Mouse (Mus musculus) intestine, embryonic 16.5 days (tissue): ENCODE results near the gene Gm11214. TPM values are rescaled to one million over a fixed set of nuclear protein-coding genes. Genes with fewer than 3 reads are reported as not detected.

Experiments
- ATAC-seq: fragments of 200-750 bp; cut with Nextera tagmentation; 2 replicates; pipeline ENCODE4 v1.8.0; 2017; ENCODE audit warnings: moderate TSS enrichment, moderate library complexity
- H3K27ac ChIP-seq: fragments of 300-500 bp; sonication (generic); 2 replicates; pipeline ENCODE4 v1.5.1; 2014; ENCODE audit warnings: mild to moderate bottlenecking, low read length
- H3K27me3 ChIP-seq: fragments of 300-500 bp; sonication (generic); replicated peaks from 2 replicates; pipeline ENCODE4 v1.6.1; 2014; ENCODE audit warnings: low read length, control low read depth, mixed read lengths; ENCODE audit not compliant: control insufficient read depth, insufficient read depth
- H3K36me3 ChIP-seq: fragments of 300-500 bp; sonication (generic); 2 replicates; pipeline ENCODE4 v1.6.1; 2014; ENCODE audit warnings: low read length, control low read depth; ENCODE audit not compliant: control insufficient read depth, insufficient read depth
- H3K4me1 ChIP-seq: fragments of 300-500 bp; sonication (generic); 2 replicates; pipeline ENCODE4 v1.6.1; 2014; ENCODE audit warnings: low read length, control low read depth, mixed read lengths; ENCODE audit not compliant: control insufficient read depth, insufficient read depth
- H3K4me2 ChIP-seq: fragments of 300-500 bp; sonication (generic); 2 replicates; pipeline ENCODE4 v1.6.1; 2014; ENCODE audit warnings: low read depth, low read length, control low read depth
- H3K4me3 ChIP-seq: fragments of 300-500 bp; sonication (generic); 2 replicates; pipeline ENCODE4 v1.5.1; 2014; ENCODE audit warnings: mild to moderate bottlenecking, low read length
- H3K9ac ChIP-seq: fragments of 300-500 bp; sonication (generic); 2 replicates; pipeline ENCODE4 v1.6.1; 2014; ENCODE audit warnings: low read depth, low read length
- H3K9me3 ChIP-seq: fragments of 300-500 bp; sonication (generic); 2 replicates; pipeline ENCODE4 v1.6.1; 2016; ENCODE audit warnings: low read length, control low read depth; ENCODE audit not compliant: control insufficient read depth
- WGBS: fragments of 180-500 bp; shearing (Covaris S2); extraction: QIAGEN DNeasy Blood & Tissue Kit; methylation state at CpG from one replicate; pipeline ENCODE4 v1.1.7; 2014; 5-methylcytosine and 5-hydroxymethylcytosine counted together
- polyA plus RNA-seq: library from polyadenylated mRNA; unstranded; fragments of >200 nt; fragmentation: Nextera tagmentation; extraction: Ambion mirVana; gene quantifications from 2 replicates; pipeline ENCODE4 v1.2.1, GENCODE M21; 2015

Gm11214 gene
- not detected in 2 replicates for polyA plus RNA-seq

- ATAC-seq, result no peak
These were observed at the start of gene Gm11214 for GRCm38 (mm10) chr4:63663279-63663678. TSS of gene Gm11214 (minus strand) at chr4:63663379.

GRCm38 (mm10) chr4:63711886-63712285, 48.7 kb upstream of the Gm11214 start:
- Histone ChIP-seq H3K36me3 (no peaks in the 10 kb centered on the region), H3K4me2 (no peak overlapping the region), H3K9ac (no peak overlapping the region), H3K27ac (no peak overlapping the region), H3K4me3 (no peak overlapping the region), H3K27me3 (no peaks in the 10 kb centered on the region), H3K4me1 (no peaks in the 10 kb centered on the region), H3K9me3 (no peaks in the 10 kb centered on the region)
- 92% methylated on average over 5 of the region's 5 CpGs for WGBS
- no peak for ATAC-seq

More at GRCm38 (mm10) chr4:63663279-63663678, at the start of gene Gm11214:
- WGBS, result 95% methylated on average over 6 of the region's 6 CpGs
- Histone ChIP-seq H3K9me3 (no peaks in the 10 kb centered on the region), H3K36me3 (no peaks in the 10 kb centered on the region), H3K9ac (no peak within 1 kb of the TSS), H3K27ac (no peak within 1 kb of the TSS), H3K27me3 (no peaks in the 10 kb centered on the region), H3K4me3 (no peak within 1 kb of the TSS), H3K4me2 (no peak within 1 kb of the TSS), H3K4me1 (no peaks in the 10 kb centered on the region)

GRCm38 (mm10) chr4:63710431-63711220, 47.4 kb upstream of the Gm11214 start:
- Histone ChIP-seq H3K9ac (no peak overlapping the region), H3K36me3 (no peaks in the 10 kb centered on the region), H3K27me3 (no peaks in the 10 kb centered on the region), H3K9me3 (no peaks in the 10 kb centered on the region), H3K4me1 (no peaks in the 10 kb centered on the region), H3K4me2 (no peak overlapping the region), H3K4me3 (no peak overlapping the region), H3K27ac (no peak overlapping the region)
- peak; percentile 48; the same call in 1 of the 2 replicates for ATAC-seq
- WGBS, result 69% methylated on average over 8 of the region's 8 CpGs

- no peaks in the 10 kb centered on the region for H3K36me3 ChIP-seq
- H3K4me2 ChIP-seq, result no peak overlapping the region
- no peak overlapping the region for H3K9ac ChIP-seq
- no peak overlapping the region for H3K27ac ChIP-seq
- H3K27me3 ChIP-seq, result no peaks in the 10 kb centered on the region
- no peaks in the 10 kb centered on the region for H3K9me3 ChIP-seq
- no peak for ATAC-seq
- H3K4me1 ChIP-seq, result no peaks in the 10 kb centered on the region
- H3K4me3 ChIP-seq, result no peak overlapping the region
- 74% methylated on average over 1 of the region's 1 CpGs for WGBS
These were observed 43.2 kb upstream of the Gm11214 start for GRCm38 (mm10) chr4:63706279-63706971.

GRCm38 (mm10) chr4:63704232-63704631, 41.1 kb upstream of the Gm11214 start:
- Histone ChIP-seq H3K27ac (no peak overlapping the region), H3K4me3 (no peak overlapping the region), H3K36me3 (no peaks in the 10 kb centered on the region), H3K9me3 (no peaks in the 10 kb centered on the region), H3K27me3 (no peaks in the 10 kb centered on the region), H3K4me2 (no peak overlapping the region), H3K9ac (no peak overlapping the region), H3K4me1 (0 out of 2 replicates have a peak, but pooled peaks cover under 1% of the 10 kb centered on the region)
- WGBS, result 78% methylated on average over 5 of the region's 5 CpGs
- no peak for ATAC-seq

- Histone ChIP-seq H3K9me3 (no peaks in the 10 kb centered on the region), H3K9ac (no peak overlapping the region), H3K36me3 (no peaks in the 10 kb centered on the region), H3K4me1 (0 out of 2 replicates have a peak, but pooled peaks cover 3% of the 10 kb centered on the region), H3K27me3 (no peaks in the 10 kb centered on the region), H3K4me2 (no peak overlapping the region), H3K27ac (no peak overlapping the region), H3K4me3 (no peak overlapping the region)
- 82% methylated on average over 2 of the region's 2 CpGs for WGBS
- ATAC-seq, result no peak
These were observed 40.5 kb upstream of the Gm11214 start for GRCm38 (mm10) chr4:63703686-63704085.

GRCm38 (mm10) chr4:63702006-63702704, 39.0 kb upstream of the Gm11214 start:
- 86% methylated on average over 4 of the region's 4 CpGs for WGBS
- no peak overlapping the region for H3K4me3 ChIP-seq
- no peak for ATAC-seq
- H3K4me2 ChIP-seq, result no peak overlapping the region
- no peaks in the 10 kb centered on the region for H3K36me3 ChIP-seq
- H3K9ac ChIP-seq, result no peak overlapping the region
- H3K27ac ChIP-seq, result no peak overlapping the region
- 0 out of 2 replicates have a peak, but pooled peaks cover 3% of the 10 kb centered on the region for H3K4me1 ChIP-seq
- H3K9me3 ChIP-seq, result no peaks in the 10 kb centered on the region
- no peaks in the 10 kb centered on the region for H3K27me3 ChIP-seq

GRCm38 (mm10) chr4:63699749-63700148, 36.6 kb upstream of the Gm11214 start:
- H3K4me1 ChIP-seq, result 0 out of 2 replicates have a peak, but pooled peaks cover 3% of the 10 kb centered on the region
- H3K9me3 ChIP-seq, result no peaks in the 10 kb centered on the region
- H3K9ac ChIP-seq, result no peak overlapping the region
- ATAC-seq, result no peak
- H3K4me2 ChIP-seq, result no peak overlapping the region
- H3K4me3 ChIP-seq, result no peak overlapping the region
- 50% methylated on average over 3 of the region's 3 CpGs for WGBS
- H3K27me3 ChIP-seq, result no peaks in the 10 kb centered on the region
- H3K27ac ChIP-seq, result no peak overlapping the region
- H3K36me3 ChIP-seq, result no peaks in the 10 kb centered on the region

GRCm38 (mm10) chr4:63696921-63697320, 33.7 kb upstream of the Gm11214 start:
- H3K27ac ChIP-seq, result no peak overlapping the region

More at GRCm38 (mm10) chr4:63696921-63697320, 33.7 kb upstream of the Gm11214 start:
- Histone ChIP-seq H3K36me3 (no peaks in the 10 kb centered on the region), H3K9me3 (no peaks in the 10 kb centered on the region), H3K4me3 (no peak overlapping the region), H3K4me1 (0 out of 2 replicates have a peak, but pooled peaks cover 3% of the 10 kb centered on the region), H3K4me2 (no peak overlapping the region), H3K9ac (no peak overlapping the region), H3K27me3 (no peaks in the 10 kb centered on the region)
- ATAC-seq, result no peak
- WGBS, result 82% methylated on average over 4 of the region's 4 CpGs
